Mouse (Mus musculus) spleen, adult 2 months (tissue): ENCODE results near the gene Abca16.

Experiments
- CTCF ChIP-seq: fragments of 200-500 bp; IDR thresholded peaks from 2 replicates; pipeline ENCODE4 v1.5.1; 2011; ENCODE audit warnings: mild to moderate bottlenecking, inconsistent platforms; ENCODE audit not compliant: insufficient read depth, insufficient read length, insufficient replicate concordance; ENCODE audit errors: extremely low read depth
- POLR2A ChIP-seq: fragments of 200-500 bp; IDR thresholded peaks from 2 replicates; pipeline ENCODE4 v1.6.1; 2011; ENCODE audit warnings: low read depth, low read length, inconsistent platforms

GRCm38 (mm10) chr7:120503891-120504662 lies 94.6 kb downstream of the Abca16 start:
- TF ChIP-seq POLR2A, result no peak
- TF ChIP-seq CTCF, result no peak
